Mouse (Mus musculus): ENCODE measurements around the gene Myo1a.

Myo1a gene

GRCm38 (mm10) chr10:127675859-127676398 lies 29.0 kb upstream of the Myo1a start:
- no peak for DNase-seq

- peak; percentile 92 for DNase-seq
Observed at GRCm38 (mm10) chr10:127676691-127677548, 28.1 kb upstream of the Myo1a start.

- peak; percentile 58 for DNase-seq
Observed at GRCm38 (mm10) chr10:127677591-127678336, 27.2 kb upstream of the Myo1a start.

GRCm38 (mm10) chr10:127679208-127679607 lies 25.8 kb upstream of the Myo1a start:
- no peak for DNase-seq

GRCm38 (mm10) chr10:127679881-127680280 lies 25.1 kb upstream of the Myo1a start:
- no peak for DNase-seq

GRCm38 (mm10) chr10:127682886-127683285 lies 22.1 kb upstream of the Myo1a start:
- DNase-seq = no peak

GRCm38 (mm10) chr10:127691053-127691452 lies 13.9 kb upstream of the Myo1a start:
- no peak for DNase-seq

GRCm38 (mm10) chr10:127694636-127695035 lies 10.3 kb upstream of the Myo1a start:
- DNase-seq = no peak

- DNase-seq = no peak
Observed at GRCm38 (mm10) chr10:127695775-127696174, 9.2 kb upstream of the Myo1a start.

GRCm38 (mm10) chr10:127698966-127699365 lies 6.0 kb upstream of the Myo1a start:
- no peak for DNase-seq

- DNase-seq = no peak
Observed at GRCm38 (mm10) chr10:127703299-127703698, 1.7 kb upstream of the Myo1a start.

GRCm38 (mm10) chr10:127704293-127704692 lies 677 bp upstream of the Myo1a start:
- DNase-seq = no peak

GRCm38 (mm10) chr10:127705783-127706182 lies 813 bp downstream of the Myo1a start:
- DNase-seq = no peak

- DNase-seq = no peak
Observed at GRCm38 (mm10) chr10:127707721-127708120, 2.8 kb downstream of the Myo1a start.

GRCm38 (mm10) chr10:127708850-127709370 lies 3.9 kb downstream of the Myo1a start:
- DNase-seq = no peak

- DNase-seq = no peak
Observed at GRCm38 (mm10) chr10:127710331-127710730, 5.4 kb downstream of the Myo1a start.

- no peak for DNase-seq
Observed at GRCm38 (mm10) chr10:127712736-127713135, 7.8 kb downstream of the Myo1a start.

GRCm38 (mm10) chr10:127721671-127722418 lies 16.9 kb downstream of the Myo1a start:
- DNase-seq = no peak

GRCm38 (mm10) chr10:127724178-127724577 lies 19.2 kb downstream of the Myo1a start, which contains the start of gene Tac2:
TSS of gene Tac2 (plus strand) at chr10:127724478.
- DNase-seq = no peak

GRCm38 (mm10) chr10:127725136-127725535 lies 20.2 kb downstream of the Myo1a start:
- DNase-seq = no peak

GRCm38 (mm10) chr10:127728437-127728836 lies 23.5 kb downstream of the Myo1a start:
- no peak for DNase-seq

GRCm38 (mm10) chr10:127730285-127730932 lies 25.4 kb downstream of the Myo1a start:
- no peak for DNase-seq
